Comparison of ENCODE assay signal across 27 mouse cellular contexts in the genomic region with DNA sequence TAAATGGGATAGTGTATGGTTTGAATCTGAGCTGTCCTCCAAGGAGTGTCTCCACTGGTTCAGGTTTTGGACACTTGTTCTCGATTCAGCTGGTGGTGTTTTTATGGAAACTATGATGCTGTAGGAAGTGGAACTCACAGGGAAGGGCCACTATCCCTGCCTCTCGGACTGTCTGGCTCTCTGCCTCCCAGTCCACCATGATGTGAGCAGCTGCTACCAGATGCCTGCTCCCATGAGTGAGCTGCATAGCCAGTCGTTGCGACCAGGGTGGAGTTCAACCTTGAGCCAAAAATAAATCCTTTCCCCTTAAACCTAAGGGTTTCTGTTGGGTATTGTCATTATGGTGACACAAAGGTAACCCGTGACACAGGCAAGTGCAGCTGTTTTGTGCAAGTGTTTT.
"Had no signal": no experiment of that assay in that cellular context is flagged by ENCODE, and none has a peak within 500 bp of the region (broad histone marks: within the 10 kb centered on the region; RNA-seq: fewer than 3 reads in every experiment).

No protein-coding gene starts in this region.

- DNase-seq: cerebellum, adult 18-20 months; cerebellum, adult 2 months; cerebellum, adult 8-10 months; cerebellum, adult 9-10 months; cerebellum, adult 9-11 months; cerebellum, postnatal 14 days; cerebellum, postnatal 25 days; cerebellum, postnatal 36 days; embryo, embryonic 11 days; forebrain, postnatal 0 days; gastrocnemius, adult 2 months; gastrocnemius, postnatal 10 days; gastrocnemius, postnatal 14 days; gastrocnemius, postnatal 25 days; gastrocnemius, postnatal 36 days; heart, adult 11 months had no signal

- H3K9ac ChIP-seq: embryonic facial prominence, embryonic 12.5 days; embryonic facial prominence, embryonic 13.5 days; embryonic facial prominence, embryonic 15.5 days; forebrain, embryonic 12.5 days; forebrain, embryonic 13.5 days; forebrain, embryonic 15.5 days; forebrain, postnatal 0 days had no signal

- H3K27ac ChIP-seq: embryonic facial prominence, embryonic 10.5 days; embryonic facial prominence, embryonic 12.5 days; embryonic facial prominence, embryonic 13.5 days; embryonic facial prominence, embryonic 15.5 days; forebrain, embryonic 10.5 days; forebrain, embryonic 12.5 days; forebrain, embryonic 13.5 days; forebrain, embryonic 15.5 days; gastrocnemius, adult 2 months had no signal

- H3K4me2 ChIP-seq: embryonic facial prominence, embryonic 12.5 days; embryonic facial prominence, embryonic 13.5 days; embryonic facial prominence, embryonic 15.5 days; forebrain, embryonic 12.5 days; forebrain, embryonic 13.5 days; forebrain, embryonic 15.5 days had no signal

- H3K4me3 ChIP-seq: embryonic facial prominence, embryonic 10.5 days; embryonic facial prominence, embryonic 12.5 days; embryonic facial prominence, embryonic 13.5 days; embryonic facial prominence, embryonic 15.5 days; erythroblast, embryonic 14.5 days; forebrain, embryonic 10.5 days; forebrain, embryonic 12.5 days; forebrain, embryonic 13.5 days; forebrain, embryonic 15.5 days; gastrocnemius, adult 2 months had no signal

- ATAC-seq: forebrain, embryonic 13.5 days; forebrain, embryonic 14.5 days; forebrain, embryonic 15.5 days; forebrain, embryonic 16.5 days; forebrain, postnatal 0 days had no signal

- H3K27me3 ChIP-seq: embryonic facial prominence, embryonic 12.5 days; embryonic facial prominence, embryonic 13.5 days; embryonic facial prominence, embryonic 15.5 days; forebrain, embryonic 12.5 days; forebrain, embryonic 13.5 days; forebrain, embryonic 15.5 days had no signal

- H3K36me3 ChIP-seq: embryonic facial prominence, embryonic 10.5 days; embryonic facial prominence, embryonic 12.5 days; embryonic facial prominence, embryonic 13.5 days; embryonic facial prominence, embryonic 15.5 days; forebrain, embryonic 10.5 days; forebrain, embryonic 12.5 days; forebrain, embryonic 15.5 days had no signal

- H3K4me1 ChIP-seq: embryonic facial prominence, embryonic 10.5 days; embryonic facial prominence, embryonic 12.5 days; embryonic facial prominence, embryonic 13.5 days; embryonic facial prominence, embryonic 15.5 days; forebrain, embryonic 12.5 days; forebrain, embryonic 15.5 days had no signal

- H3K9me3 ChIP-seq: embryonic facial prominence, embryonic 10.5 days; embryonic facial prominence, embryonic 12.5 days; embryonic facial prominence, embryonic 13.5 days; embryonic facial prominence, embryonic 15.5 days; forebrain, embryonic 10.5 days; forebrain, embryonic 12.5 days; forebrain, embryonic 13.5 days; forebrain, embryonic 15.5 days had no signal
